Mouse (Mus musculus) embryonic facial prominence, embryonic 13.5 days (tissue): ENCODE measurements around the gene Cd244a. TPM values are rescaled to one million over a fixed set of nuclear protein-coding genes. Genes with fewer than 3 reads are reported as not detected.

Source experiments
- ATAC-seq: fragments of 200-750 bp; cut with Nextera tagmentation; 2 replicates; pipeline ENCODE4 v1.8.0; 2017; ENCODE audit warnings: low read depth; ENCODE audit not compliant: insufficient number of reproducible peaks, insufficient read depth, low FRiP score, low TSS enrichment
- H3K27ac ChIP-seq: fragments of 300-500 bp; sonication (generic); 2 replicates; pipeline ENCODE4 v1.5.1; 2015; ENCODE audit warnings: moderate library complexity, mild to moderate bottlenecking, inconsistent platforms
- H3K27me3 ChIP-seq: fragments of 300-500 bp; sonication (generic); 2 replicates; pipeline ENCODE4 v1.6.1; 2015; ENCODE audit warnings: mild to moderate bottlenecking, inconsistent platforms
- H3K36me3 ChIP-seq: fragments of 300-500 bp; sonication (generic); 2 replicates; pipeline ENCODE4 v1.6.1; 2015; ENCODE audit warnings: mild to moderate bottlenecking, inconsistent platforms
- H3K4me1 ChIP-seq: fragments of 300-500 bp; sonication (generic); 2 replicates; pipeline ENCODE4 v1.6.1; 2015; ENCODE audit warnings: inconsistent platforms
- H3K4me2 ChIP-seq: fragments of 300-500 bp; sonication (generic); 2 replicates; pipeline ENCODE4 v1.6.1; 2015; ENCODE audit warnings: moderate library complexity, mild to moderate bottlenecking, inconsistent platforms
- H3K4me3 ChIP-seq: fragments of 300-500 bp; sonication (generic); 2 replicates; pipeline ENCODE4 v1.5.1; 2015; ENCODE audit warnings: mild to moderate bottlenecking, inconsistent platforms
- H3K9ac ChIP-seq: fragments of 300-500 bp; sonication (generic); 2 replicates; pipeline ENCODE4 v1.6.1; 2015; ENCODE audit warnings: mild to moderate bottlenecking, inconsistent platforms
- H3K9me3 ChIP-seq: fragments of 300-500 bp; sonication (generic); 2 replicates; pipeline ENCODE4 v1.6.1; 2016; ENCODE audit warnings: inconsistent platforms
- WGBS: fragments of 180-500 bp; shearing (Covaris S2); methylation state at CpG from one replicate; pipeline ENCODE4 v1.1.7; 2015; ENCODE audit warnings: mixed read lengths; 5-methylcytosine and 5-hydroxymethylcytosine counted together
- polyA plus RNA-seq: library from polyadenylated mRNA; unstranded; fragments of >200 nt; fragmentation: Nextera tagmentation; extraction: Ambion mirVana; gene quantifications from 2 replicates; pipeline ENCODE4 v1.2.1, GENCODE M21; 2015

Gene Cd244a
- polyA plus RNA-seq = 0.17 TPM in 1 of 2 replicates, not detected in the other

GRCm38 (mm10) chr1:171558898-171559297 lies at the start of gene Cd244a:
TSS of gene Cd244a (plus strand) at chr1:171559193.
- no peak for ATAC-seq
- Histone ChIP-seq H3K27ac (no peak within 1 kb of the TSS), H3K36me3 (no peaks in the 10 kb centered on the region), H3K4me1 (no peaks in the 10 kb centered on the region), H3K9ac (no peak within 1 kb of the TSS), H3K4me3 (no peak within 1 kb of the TSS), H3K27me3 (no peaks in the 10 kb centered on the region), H3K4me2 (no peak within 1 kb of the TSS), H3K9me3 (no peaks in the 10 kb centered on the region)
- WGBS = 69% methylated on average over 4 of the region's 4 CpGs

DNA sequence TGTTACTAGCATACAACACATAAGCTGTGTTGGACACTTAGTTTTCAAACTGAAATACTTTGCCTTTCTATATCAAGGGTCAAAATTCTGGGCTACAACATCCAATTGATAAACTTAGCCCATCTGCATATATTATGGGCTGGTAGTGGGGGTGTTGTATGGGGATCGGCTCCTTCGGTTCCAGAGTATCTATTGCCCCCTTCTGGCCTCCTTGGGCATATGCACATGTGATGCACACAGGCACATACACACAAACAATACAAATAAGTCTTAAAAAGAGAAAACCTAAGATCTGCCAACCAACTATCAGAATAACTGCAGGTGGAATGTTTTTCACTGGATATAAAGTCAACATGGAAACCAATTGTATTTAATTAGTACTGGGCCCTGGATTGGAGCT lies 45.8 kb upstream of the Cd244a start:
- no peaks in the 10 kb centered on the region for H3K36me3 ChIP-seq
- no peaks in the 10 kb centered on the region for H3K4me1 ChIP-seq
- no peak overlapping the region for H3K27ac ChIP-seq
- no peak overlapping the region for H3K9ac ChIP-seq
- H3K9me3 ChIP-seq = no peaks in the 10 kb centered on the region
- no peak overlapping the region for H3K4me2 ChIP-seq
- no peak overlapping the region for H3K4me3 ChIP-seq
- no peaks in the 10 kb centered on the region for H3K27me3 ChIP-seq
- 88% methylated on average over 2 of the region's 2 CpGs for WGBS
- ATAC-seq = no peak

GRCm38 (mm10) chr1:171513760-171514159 lies 45.2 kb upstream of the Cd244a start:
- ATAC-seq = no peak
- Histone ChIP-seq H3K4me1 (no peaks in the 10 kb centered on the region), H3K9ac (no peak overlapping the region), H3K4me3 (no peak overlapping the region), H3K27ac (no peak overlapping the region), H3K4me2 (no peak overlapping the region), H3K9me3 (no peaks in the 10 kb centered on the region), H3K36me3 (no peaks in the 10 kb centered on the region), H3K27me3 (no peaks in the 10 kb centered on the region)
- 96% methylated on average over 1 of the region's 1 CpGs for WGBS

- H3K9ac ChIP-seq = no peak overlapping the region
- no peak overlapping the region for H3K27ac ChIP-seq
- ATAC-seq = no peak
- H3K4me2 ChIP-seq = no peak overlapping the region
- no peak overlapping the region for H3K4me3 ChIP-seq
- H3K4me1 ChIP-seq = no peaks in the 10 kb centered on the region
- 11% methylated on average over 1 of the region's 1 CpGs for WGBS
- H3K36me3 ChIP-seq = no peaks in the 10 kb centered on the region
- no peaks in the 10 kb centered on the region for H3K27me3 ChIP-seq
- H3K9me3 ChIP-seq = no peaks in the 10 kb centered on the region
Measured at GRCm38 (mm10) chr1:171515039-171515438, 44.0 kb upstream of the Cd244a start.

GRCm38 (mm10) chr1:171515557-171515956 lies 43.4 kb upstream of the Cd244a start:
- no peak overlapping the region for H3K4me3 ChIP-seq
- H3K9ac ChIP-seq = no peak overlapping the region
- H3K4me2 ChIP-seq = no peak overlapping the region
- WGBS = 85% methylated on average over 4 of the region's 4 CpGs
- no peak for ATAC-seq
- no peaks in the 10 kb centered on the region for H3K27me3 ChIP-seq
- no peaks in the 10 kb centered on the region for H3K4me1 ChIP-seq
- no peaks in the 10 kb centered on the region for H3K36me3 ChIP-seq
- H3K27ac ChIP-seq = no peak overlapping the region
- no peaks in the 10 kb centered on the region for H3K9me3 ChIP-seq

DNA sequence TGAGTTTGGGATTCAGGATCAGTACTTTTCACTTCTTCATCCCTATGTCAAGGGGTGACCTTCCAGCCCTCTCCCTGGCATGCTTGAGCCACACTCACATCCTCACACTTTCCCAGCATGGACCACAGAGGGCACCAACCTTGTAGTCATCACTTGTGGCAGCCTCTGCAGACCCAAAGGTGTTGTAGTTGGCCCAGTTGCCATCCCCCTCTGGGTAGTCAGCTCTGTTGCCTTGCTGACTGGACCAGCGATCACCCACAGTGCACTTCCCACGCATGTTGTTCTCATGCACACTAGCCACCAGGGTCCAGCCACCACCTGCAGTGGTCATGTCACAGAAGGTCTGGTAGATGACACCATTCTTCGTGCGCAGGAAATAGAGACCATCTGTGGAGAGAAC lies 27.6 kb upstream of the Cd244a start:
- H3K27me3 ChIP-seq = no peaks in the 10 kb centered on the region
- ATAC-seq = no peak
- no peak overlapping the region for H3K4me3 ChIP-seq
- H3K9me3 ChIP-seq = no peaks in the 10 kb centered on the region
- H3K4me2 ChIP-seq = no peak overlapping the region
- H3K36me3 ChIP-seq = no peaks in the 10 kb centered on the region
- H3K9ac ChIP-seq = no peak overlapping the region
- 89% methylated on average over 4 of the region's 4 CpGs for WGBS
- H3K4me1 ChIP-seq = no peaks in the 10 kb centered on the region
- no peak overlapping the region for H3K27ac ChIP-seq

- H3K4me2 ChIP-seq = no peak overlapping the region
- no peak overlapping the region for H3K9ac ChIP-seq
- no peaks in the 10 kb centered on the region for H3K9me3 ChIP-seq
- H3K27ac ChIP-seq = no peak overlapping the region
- H3K36me3 ChIP-seq = no peaks in the 10 kb centered on the region
- 52% methylated on average over 2 of the region's 2 CpGs for WGBS
- no peak overlapping the region for H3K4me3 ChIP-seq
- H3K4me1 ChIP-seq = no peaks in the 10 kb centered on the region
- H3K27me3 ChIP-seq = no peaks in the 10 kb centered on the region
- no peak for ATAC-seq
Measured at GRCm38 (mm10) chr1:171532830-171533229, 26.2 kb upstream of the Cd244a start.

GRCm38 (mm10) chr1:171534557-171534956 lies 24.4 kb upstream of the Cd244a start:
- Histone ChIP-seq H3K4me2 (no peak overlapping the region), H3K9ac (no peak overlapping the region), H3K27me3 (no peaks in the 10 kb centered on the region), H3K4me1 (no peaks in the 10 kb centered on the region), H3K27ac (no peak overlapping the region), H3K9me3 (peaks cover 7% of the 10 kb centered on the region; the same call in 1 of the 2 replicates), H3K36me3 (no peaks in the 10 kb centered on the region), H3K4me3 (no peak overlapping the region)
- ATAC-seq = no peak

DNA sequence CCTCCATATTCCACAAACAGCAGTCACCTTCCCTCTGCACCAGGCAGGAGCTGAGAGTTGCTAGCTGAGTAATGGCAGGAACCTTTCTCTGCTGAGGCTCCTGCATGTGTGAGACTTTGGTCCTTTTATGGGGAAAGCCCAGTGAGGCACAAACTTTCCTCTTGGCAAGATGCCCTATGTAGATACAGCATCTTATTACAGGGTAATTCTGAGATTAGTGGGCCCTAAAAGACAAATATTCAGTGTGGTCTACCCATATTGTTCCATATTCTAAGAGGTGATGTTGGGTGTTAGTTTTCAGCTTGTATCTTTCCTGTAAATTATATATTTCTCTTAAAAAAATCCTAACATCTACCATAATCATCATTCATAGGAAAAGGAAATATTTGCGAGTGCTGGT lies 23.8 kb upstream of the Cd244a start, which contains the start of gene Itln1:
Gene Itln1 (minus strand): TSS at position 101 of the 400 bp plus-strand sequence.
- ATAC-seq = no peak
- no peak within 1 kb of the TSS for H3K27ac ChIP-seq
- 92% methylated on average over 1 of the region's 1 CpGs for WGBS

DNA sequence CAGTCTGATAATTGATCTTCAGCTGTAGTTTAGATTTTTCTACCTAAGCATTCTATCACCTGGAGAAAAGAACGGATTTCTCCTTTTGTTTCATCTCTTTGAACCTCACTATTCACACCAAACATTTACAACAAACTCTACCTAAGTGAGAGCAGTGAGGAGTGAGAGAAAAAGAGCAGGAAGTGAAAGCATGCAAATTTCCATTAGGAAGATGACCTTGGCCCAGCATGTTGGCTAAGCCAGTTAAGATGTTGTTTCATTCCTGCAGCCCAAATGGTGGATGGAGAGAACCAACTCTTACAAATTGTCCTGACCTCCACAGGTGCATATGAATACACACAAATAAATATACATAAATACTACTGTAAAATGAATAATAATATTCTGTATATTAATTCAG lies 18.3 kb upstream of the Cd244a start:
- Histone ChIP-seq H3K4me3 (no peak overlapping the region), H3K36me3 (no peaks in the 10 kb centered on the region), H3K27me3 (no peaks in the 10 kb centered on the region), H3K9ac (no peak overlapping the region), H3K4me2 (no peak overlapping the region), H3K27ac (no peak overlapping the region), H3K4me1 (no peaks in the 10 kb centered on the region), H3K9me3 (peaks cover 7% of the 10 kb centered on the region; the same call in 1 of the 2 replicates)
- no peak for ATAC-seq
- 82% methylated on average over 1 of the region's 1 CpGs for whole genome bisulfite sequencing

More for the DNA sequence above, 23.8 kb upstream of the Cd244a start, which contains the start of gene Itln1:
- H3K4me2 ChIP-seq = no peak within 1 kb of the TSS
- H3K9me3 ChIP-seq = peaks cover 7% of the 10 kb centered on the region; the same call in 1 of the 2 replicates
- H3K4me1 ChIP-seq = no peaks in the 10 kb centered on the region
- no peak within 1 kb of the TSS for H3K4me3 ChIP-seq
- H3K36me3 ChIP-seq = no peaks in the 10 kb centered on the region
- no peaks in the 10 kb centered on the region for H3K27me3 ChIP-seq
- H3K9ac ChIP-seq = no peak within 1 kb of the TSS

GRCm38 (mm10) chr1:171551326-171551725 lies 7.7 kb upstream of the Cd244a start:
- Histone ChIP-seq H3K9me3 (0 out of 2 replicates have a peak, but pooled peaks cover 4% of the 10 kb centered on the region), H3K4me1 (no peaks in the 10 kb centered on the region), H3K4me3 (no peak overlapping the region), H3K27me3 (no peaks in the 10 kb centered on the region), H3K36me3 (no peaks in the 10 kb centered on the region), H3K9ac (no peak overlapping the region), H3K4me2 (no peak overlapping the region), H3K27ac (no peak overlapping the region)
- no peak for ATAC-seq
- 81% methylated on average over 7 of the region's 7 CpGs for WGBS

DNA sequence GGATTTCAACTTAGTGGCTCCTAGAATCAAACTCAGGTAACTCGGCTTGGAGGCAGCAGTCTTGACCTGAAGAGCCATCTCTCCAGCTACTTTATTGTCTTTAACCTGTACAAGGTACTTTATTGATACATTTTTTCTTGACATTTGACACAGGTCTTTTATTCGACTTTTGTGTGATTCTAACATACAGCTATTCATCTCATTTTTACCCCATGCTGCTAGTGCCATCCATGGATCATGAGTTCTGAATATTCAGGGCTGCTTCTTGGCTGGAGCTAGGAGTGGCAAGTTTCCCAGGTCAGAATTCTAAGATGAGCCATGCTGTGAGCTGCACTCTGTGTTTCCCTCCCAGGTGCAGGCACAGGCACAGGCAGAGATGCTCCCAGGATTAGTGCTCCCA lies 6.8 kb upstream of the Cd244a start:
- Histone ChIP-seq H3K27me3 (no peaks in the 10 kb centered on the region), H3K9me3 (0 out of 2 replicates have a peak, but pooled peaks cover 4% of the 10 kb centered on the region), H3K4me1 (no peaks in the 10 kb centered on the region), H3K36me3 (no peaks in the 10 kb centered on the region), H3K27ac (no peak overlapping the region), H3K4me3 (no peak overlapping the region), H3K4me2 (no peak overlapping the region), H3K9ac (no peak overlapping the region)
- 79% methylated on average over 2 of the region's 2 CpGs for WGBS
- ATAC-seq = no peak
